Mouse (Mus musculus) cerebellum, adult (tissue): ENCODE data around the gene Wdr82.
A peak's percentile ranks its signal among the peaks of the same experiment; 100 is the strongest.
"Not testable (repeated sequence)": the region's sequence is repeated elsewhere in the genome, so short reads cannot be mapped to it uniquely, and the experiment has no call there.

Experiments used
- ATAC-seq: cut with Nextera tagmentation; 2 replicates; pipeline ENCODE4 v1.9.2; 2017; ENCODE audit warnings: mild to moderate bottlenecking, moderate library complexity, mixed read lengths; ENCODE audit not compliant: insufficient number of reproducible peaks, low FRiP score, low TSS enrichment

Wdr82 gene

DNA sequence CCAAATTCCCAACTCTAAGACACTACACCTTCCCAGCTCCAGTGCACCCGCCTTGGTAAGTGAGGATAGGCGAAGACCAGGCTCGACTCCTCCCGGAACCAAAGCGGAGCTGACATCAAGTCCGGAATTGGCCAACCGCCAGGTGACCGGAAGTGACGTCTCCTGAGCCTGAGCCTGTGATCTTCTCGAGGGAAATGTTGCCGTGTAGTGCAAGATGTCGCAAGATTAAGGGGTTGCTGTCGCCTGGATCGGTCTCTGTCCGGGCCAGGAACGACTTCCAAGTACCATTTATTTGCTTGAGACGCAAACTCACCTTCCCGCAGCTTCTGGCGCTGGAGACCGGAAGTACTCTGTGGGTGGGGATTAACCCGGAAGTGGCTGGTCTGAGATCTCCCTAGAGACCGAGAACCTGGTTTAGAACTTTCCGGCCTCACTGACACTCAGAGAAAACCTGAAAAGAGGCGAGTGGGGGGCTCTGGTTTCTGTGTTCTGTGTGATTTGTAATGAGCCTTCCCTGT is 10.9 kb upstream of the Wdr82 start:
- ATAC-seq = peak; percentile 87

DNA sequence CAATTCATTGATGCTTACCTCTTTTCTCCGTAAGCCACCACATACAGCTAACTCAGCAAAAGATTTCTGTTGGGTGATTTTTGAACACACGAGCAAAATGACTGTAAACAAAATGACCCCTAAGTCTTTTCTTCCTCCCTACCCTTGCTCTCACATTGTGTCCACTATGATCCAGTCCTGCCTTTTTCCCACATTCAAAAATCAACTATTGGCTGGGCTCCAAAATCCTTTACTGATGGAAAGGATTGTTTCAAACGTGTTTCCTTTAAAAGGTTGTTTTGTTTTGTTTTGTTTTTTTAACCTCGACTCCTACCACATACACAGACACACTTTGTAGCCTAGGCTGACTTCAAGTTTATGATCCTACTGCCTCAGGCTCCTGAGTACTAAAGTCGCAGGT is 10.3 kb upstream of the Wdr82 start:
- no peak for ATAC-seq

DNA sequence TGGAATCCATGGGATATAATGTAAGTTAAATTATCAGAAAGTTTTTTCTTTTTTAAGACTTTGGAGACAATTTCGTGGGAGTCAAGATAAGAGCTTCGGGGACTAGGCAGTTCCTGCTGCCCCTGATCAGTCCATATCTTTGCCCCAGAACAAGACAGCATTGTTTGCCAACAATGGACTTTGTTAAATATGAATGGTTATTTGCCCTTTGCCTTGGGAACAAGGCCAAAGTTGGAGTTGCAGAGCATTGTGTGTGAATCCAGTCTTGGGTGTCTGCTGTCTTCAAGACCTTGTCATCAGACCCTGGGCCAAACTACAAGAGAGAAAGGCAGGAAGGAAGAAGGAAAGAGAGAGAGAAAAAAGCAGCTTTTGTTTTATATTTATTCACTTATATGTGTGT is 4.0 kb upstream of the Wdr82 start:
- ATAC-seq = no peak

DNA sequence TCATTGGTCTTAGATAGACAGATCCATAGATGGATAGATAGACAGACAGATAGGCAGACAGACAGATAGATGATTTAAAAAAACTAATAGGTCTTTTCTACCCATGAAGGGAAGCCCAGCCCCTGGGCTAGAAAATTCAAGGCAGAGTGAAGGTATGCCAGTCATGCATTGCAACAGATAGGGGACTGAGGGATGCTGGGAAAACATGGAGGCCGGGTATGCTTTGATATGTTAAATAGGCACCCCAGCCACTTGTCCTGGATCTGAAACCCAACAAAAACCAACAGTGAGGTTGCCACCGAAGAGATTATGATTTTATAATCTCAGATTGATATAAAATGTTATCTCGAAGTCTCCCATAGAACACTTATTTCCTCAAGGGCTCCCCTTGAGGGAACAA is 3.5 kb upstream of the Wdr82 start:
- no peak for ATAC-seq

DNA sequence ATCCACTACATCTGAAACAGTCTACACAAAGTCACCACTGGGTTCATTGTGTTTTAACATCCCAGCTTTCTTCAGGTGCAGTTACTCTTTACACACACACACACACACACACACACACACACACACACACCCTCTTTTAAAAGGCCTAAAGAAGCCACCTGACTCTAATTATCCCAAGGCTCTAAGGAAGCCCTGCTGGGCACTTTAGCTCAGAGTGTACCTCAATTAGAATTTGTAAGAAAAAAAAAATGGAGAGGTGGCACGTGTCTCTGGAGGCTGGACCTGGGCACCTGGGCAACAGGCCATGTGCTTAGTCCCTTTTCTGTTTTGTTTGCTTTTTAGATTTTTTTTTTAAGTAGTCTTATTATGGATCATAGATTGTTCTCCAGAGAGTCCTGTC is 3.0 kb upstream of the Wdr82 start:
- ATAC-seq = no peak

DNA sequence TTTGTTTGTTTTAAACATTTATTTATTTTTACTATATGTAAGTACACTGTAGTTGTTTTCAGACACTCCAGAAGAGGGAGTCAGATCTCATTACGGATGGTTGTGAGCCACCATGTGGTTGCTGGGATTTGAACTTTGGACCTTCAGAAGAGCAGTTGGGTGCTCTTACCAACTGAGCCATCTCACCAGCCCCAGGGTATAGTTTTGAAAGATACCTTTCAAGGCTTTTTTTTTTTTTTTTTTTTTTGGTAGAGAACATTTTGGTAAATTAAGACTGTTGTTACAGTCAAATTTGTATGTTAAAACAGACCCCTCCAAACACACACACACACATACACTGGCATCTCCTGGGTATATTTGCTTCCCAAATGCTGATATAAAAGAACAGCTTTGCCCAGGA is 1.7 kb upstream of the Wdr82 start:
- not testable (repeated sequence) for ATAC-seq

DNA sequence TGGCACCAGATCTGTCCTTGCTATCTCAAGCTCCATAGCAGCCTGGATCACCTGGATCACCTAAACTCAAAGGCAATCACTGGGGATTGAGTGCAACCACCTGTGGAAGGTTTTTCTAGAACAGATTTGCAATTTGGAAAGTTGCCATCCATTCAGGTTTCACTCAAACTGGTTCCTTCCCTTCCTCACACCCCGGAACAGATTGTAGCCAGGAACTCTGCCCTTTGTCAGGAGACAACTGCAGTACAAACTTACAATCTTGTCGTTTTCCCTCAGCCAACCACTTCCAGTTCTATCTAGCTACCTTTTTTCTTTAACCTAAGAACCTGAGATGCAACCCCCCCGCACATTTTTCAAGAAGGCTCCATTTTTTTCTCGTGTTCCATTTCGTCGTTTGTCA is 811 bp upstream of the Wdr82 start:
- no peak for ATAC-seq

DNA sequence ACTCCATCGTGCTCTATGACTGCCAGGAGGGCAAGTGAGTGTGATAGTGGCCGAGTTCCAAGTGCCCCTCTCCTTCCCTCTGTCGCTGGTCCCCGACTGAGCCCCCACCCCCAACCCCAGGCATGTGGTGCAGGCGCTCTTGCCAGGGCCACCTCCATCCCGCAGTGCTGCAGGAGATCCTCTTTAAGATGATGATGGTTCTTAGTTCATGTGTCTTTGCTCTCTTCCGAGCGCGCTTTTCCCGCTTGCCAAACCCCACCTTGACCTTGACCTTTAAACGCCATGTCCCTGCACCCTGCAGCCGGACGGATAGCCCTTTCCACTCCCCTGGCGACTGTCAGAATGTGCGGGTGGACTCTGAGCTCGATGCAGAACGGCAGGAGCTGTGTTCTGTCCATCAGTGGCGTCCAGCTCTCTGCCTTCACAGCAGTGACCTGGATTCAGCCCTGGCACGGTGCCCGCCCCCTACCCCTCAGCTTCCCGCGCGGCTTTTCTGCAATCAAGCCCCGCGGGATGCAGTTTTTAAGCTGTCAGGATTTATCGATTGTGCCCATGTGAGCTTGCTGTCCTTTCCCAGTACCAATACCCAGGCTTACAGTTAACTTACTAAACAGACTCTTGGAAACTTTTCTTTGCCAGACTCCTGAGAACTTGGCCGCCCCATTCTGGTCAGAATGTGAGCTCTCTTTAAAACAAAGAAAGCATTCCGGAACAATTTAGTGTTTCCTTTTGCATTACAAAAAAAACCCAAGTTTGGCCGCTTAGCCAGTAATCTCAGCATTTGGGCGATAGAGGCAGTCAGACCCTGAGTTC is 824 bp downstream of the Wdr82 start:
- ATAC-seq = peak; percentile 53

DNA sequence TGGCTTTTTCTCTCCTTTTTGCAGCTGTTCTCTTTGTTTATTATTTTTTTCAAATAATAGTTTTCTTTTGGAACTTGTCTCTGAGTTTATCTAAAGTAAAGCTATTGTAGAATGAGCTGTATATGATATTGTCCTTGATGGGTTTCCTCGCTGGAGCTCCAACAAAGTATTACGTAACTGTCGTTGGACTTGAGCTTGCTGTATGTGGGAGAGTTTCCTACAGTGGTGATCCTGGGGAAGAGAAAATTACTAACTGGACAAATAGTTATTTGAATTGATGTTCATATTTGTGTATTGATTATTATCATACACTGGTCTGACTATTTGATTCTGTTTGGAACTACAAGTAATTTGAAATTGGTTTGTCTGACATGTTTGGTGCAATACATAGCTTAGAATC is 1.8 kb downstream of the Wdr82 start:
- ATAC-seq = no peak

DNA sequence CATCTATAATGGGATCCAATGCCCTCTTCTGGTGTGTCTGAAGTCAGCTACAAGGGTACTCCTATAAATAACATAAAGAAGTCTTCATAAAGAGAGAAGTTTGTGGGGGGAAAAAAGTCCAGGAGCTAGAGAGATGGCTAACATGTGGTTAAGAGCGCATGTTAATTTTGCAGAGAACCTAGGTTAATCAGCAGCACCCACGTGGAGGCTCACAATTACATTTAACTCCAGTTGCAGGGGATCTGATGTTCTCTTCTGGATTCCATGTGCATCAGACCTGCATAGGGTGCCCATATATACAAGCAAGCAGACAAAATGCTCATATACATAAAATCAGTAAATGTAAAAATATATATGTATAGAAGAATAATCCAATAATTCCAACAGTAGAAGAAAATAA is 2.6 kb downstream of the Wdr82 start:
- no peak for ATAC-seq

DNA sequence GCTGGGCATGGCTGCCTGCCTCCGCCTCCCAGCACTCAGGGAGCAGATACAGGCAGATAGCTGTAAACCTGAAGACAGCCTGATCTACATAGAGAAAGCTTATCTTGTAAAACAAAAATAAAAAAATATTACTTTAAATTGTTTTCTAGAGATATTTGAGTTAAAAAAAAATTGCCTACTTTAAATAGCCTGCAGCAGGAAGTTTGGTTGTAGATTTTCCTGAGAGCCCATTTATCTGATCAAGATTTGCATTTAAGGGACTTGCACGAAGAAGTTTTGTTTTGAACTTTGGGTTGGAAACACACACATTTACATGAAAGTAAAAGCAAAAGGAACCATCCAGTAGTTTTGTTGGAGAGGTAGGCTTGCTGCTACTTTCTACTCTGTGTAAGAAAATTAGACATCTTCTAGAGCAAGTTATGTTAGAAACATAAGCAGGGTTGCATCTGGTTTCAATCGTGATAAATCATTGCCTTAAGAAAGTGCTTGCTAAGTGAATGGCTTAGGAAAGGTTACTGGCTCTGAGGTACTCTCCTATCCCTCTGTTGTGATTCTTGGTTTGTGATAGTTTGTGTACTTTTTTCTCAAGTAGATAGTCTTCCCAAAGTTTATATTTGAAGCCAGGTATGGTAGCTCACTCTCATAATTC is 4.9 kb downstream of the Wdr82 start:
- ATAC-seq = no peak

DNA sequence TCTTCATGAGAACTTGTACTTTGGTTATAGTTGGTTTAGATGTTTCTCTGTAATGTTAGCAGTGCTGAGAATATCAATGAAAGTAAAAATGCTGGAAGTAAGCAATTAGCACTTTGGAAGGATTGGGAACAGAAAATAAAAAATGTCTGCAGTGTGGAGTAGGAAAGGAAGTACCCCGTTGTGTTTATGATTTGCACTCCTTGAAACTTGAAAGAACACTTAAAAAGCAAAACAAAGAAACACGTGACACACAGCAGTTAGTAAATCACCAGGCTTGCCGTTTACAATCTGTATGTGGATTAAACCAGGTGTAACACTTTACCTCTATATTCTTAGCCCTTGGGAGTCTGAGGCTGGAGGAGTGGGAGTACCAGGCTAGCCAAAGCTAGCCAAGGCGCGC is 6.0 kb downstream of the Wdr82 start:
- no peak for ATAC-seq

DNA sequence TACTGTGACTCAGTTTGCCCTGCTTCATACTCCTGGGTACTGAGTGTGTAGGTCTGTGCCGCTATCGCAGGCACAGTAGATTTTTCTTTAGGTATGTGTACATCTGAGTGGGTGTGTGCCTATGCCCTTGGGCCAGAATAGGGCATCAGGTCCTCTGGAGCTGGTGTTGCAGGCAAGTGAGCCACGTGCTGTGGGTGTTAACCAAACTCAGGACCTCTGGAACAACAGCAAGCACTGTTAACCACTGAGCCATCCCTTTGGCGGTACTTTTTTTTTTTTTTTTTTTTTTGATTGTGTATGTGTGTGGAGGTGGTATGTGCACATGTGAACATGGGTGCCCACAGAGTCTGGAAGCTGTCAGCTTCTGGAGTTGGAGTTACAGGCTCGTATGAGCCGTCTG is 7.1 kb downstream of the Wdr82 start:
- no peak for ATAC-seq

DNA sequence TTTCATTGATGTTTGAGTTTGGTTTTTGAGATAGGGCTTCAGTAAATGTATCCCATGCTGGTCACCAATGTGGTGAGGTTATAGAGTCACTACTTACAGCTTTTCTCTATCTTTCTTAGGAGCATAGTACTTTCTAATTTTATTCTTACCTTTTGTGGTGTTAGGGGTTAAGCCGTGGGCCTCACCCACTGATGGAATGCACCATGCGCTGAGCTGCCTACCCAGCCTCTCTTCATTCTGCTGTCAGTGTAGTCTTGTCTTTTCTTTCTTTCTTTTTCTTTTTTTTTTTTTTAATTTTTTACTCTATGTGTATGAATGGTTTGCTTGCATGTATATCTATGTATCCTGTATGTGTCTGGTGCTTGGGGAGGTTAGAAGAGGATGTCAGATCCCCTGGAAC is 8.7 kb downstream of the Wdr82 start:
- ATAC-seq = no peak

DNA sequence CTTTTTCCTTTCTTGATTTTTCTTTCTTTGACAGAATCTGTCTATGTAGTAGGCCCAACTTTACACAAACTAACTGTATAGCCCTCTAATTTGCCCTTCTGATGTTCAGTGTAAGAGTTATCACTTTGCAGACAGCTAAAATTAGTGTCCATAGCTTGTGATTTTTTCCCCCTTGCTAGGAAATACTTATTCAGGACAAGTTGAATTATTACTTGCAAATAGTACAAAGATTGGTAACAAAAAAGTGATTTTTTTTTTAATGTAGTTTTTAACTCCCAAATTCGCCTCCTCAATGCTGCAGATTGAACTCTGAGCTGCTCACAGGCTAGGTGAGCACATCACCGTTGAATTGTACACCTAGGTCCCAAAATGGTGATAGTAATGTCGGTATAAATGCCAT is 9.2 kb downstream of the Wdr82 start:
- no peak for ATAC-seq

DNA sequence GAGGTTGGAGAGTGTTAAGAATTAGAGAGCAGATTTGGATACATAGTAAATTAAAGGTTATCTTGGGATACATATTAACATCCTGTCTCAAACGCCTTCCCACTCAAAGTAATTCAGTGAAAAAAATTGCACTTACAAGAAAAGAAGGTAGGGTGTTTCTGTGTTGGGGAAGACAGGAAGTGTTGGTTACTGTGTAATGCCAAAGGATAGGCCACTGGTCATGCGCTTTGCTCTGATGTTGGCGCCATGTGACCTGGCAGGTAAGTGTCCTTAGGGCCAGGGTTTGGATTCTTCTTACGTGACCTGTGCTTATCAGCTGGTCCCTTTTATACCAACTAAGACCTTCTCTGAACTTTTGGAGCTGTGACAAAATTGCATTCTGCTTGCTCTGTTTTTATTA is 11.4 kb downstream of the Wdr82 start:
- ATAC-seq = no peak

DNA sequence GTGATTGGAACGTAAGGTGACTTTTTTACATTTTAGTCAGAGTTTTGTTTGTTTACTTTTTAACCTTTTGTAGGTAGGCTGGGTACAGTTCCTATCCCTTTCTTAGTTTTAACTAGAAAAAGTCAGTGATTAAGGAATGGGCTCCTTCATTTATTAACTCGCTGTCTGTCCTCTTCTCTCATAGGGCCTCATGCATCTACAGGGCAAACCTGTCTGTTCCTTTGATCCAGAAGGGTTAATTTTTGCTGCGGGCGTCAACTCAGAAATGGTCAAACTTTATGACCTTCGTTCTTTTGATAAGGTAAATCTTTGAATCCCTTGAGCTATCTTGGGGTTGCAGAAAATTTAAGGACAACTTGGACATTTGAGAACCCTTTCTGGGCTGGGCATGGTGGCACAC is 13.3 kb downstream of the Wdr82 start:
- ATAC-seq = no peak

DNA sequence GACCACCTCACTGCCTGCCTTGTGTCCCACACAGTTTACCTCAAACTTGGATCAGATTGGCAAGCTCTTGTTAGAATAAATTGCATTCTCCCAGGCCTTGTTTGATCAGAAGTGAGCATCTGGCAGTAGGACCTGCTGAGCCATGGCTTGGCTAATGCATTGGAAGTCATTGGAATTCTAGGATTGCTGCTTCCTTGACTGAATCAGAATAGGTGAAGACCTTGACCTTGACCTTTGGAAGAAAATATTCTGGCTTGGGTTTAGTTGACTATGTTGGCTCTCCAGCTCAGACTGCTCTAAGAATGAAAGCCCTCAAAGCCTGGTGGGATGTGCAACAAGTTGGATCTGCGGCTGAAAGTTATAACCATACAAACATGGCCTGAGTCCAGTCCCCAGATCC is 20.6 kb downstream of the Wdr82 start:
- no peak for ATAC-seq

DNA sequence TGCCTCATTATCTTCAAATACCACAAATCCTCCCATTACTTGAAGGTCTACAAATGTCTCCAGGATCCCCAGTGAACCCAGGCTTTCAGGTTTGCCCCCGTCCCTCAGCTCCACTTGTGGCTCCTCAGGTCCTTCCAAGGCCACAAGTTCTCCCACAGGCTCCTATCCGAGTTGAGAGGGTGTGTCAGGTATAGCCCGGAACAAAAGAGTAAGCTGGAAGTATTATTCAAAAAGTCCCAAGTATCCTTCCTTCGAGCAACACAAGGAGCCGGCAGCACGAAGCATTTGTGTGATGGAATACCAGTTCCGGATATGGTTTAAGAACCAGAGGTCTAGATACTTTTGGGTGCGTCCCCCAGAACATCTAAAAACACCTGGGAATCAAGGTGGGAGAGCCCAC is 21.3 kb downstream of the Wdr82 start:
- no peak for ATAC-seq

DNA sequence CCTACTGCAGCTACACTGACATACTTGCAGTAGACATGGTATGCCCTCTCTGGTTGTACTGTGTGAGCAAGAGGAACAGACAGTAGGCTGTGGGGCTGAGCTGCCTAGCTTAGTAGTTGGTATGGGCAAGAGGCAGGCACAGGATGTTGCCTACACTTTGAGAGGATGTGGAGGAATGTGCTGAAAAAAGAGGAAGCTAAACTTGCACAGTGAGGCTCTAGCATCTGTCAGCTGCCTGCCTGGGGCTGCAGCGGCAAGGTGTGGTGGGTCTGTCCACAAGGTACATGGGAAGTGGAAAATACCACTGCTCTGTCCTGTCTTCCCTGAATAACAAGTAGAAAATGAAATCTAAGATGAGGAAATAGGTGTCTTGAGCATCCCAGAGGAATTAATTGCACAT is 22.3 kb downstream of the Wdr82 start:
- no peak for ATAC-seq

DNA sequence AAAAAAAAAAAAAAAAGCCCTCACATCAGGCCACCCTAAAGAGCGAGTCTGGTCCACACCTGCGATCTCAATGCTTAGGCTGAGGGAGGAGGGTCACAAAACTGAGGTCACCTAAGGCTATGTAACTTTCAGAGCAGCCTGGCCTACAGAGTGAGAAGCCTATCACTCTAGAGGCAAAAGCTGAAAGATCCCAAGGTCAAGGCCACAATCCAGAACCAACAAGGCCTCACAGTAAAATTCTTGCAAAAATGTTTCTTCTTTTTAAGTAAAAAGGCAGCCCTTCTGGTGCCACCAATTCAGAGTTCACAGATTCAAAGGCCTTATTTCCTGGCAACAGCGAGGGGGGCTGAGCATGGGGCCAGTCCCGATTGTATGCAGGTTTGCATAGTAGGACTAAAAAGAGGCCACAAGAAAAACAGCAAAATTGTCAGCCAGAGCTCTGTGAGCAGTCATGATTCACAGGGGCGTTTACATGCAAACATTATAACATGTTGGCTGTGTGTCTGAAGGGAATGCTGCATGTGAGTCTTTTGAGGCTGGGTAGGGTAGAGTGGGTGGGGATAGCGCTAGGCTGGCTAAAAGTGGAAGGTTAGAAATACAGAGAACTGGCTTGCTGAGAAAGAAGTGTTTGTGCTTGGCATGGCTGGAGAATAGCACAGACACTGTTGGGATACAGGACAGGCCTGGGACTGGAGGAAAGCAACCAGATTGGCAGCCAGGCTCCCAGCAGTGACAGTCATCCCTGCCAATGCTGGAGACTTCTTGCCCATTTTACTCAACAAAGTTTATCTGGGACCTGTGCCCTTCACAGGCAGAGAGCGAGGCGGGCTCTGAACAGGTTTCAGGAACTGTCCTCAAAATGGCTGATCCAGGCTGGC is 23.4 kb downstream of the Wdr82 start:
- peak; percentile 59; the same call in 1 of the 2 replicates for ATAC-seq
